Mouse (Mus musculus) urinary bladder, postnatal 10 days (tissue): ENCODE results near the gene Micu2.
"Not testable (repeated sequence)": the region's sequence is repeated elsewhere in the genome, so short reads cannot be mapped to it uniquely, and the experiment has no call there.

Experiments
- DNase-seq: peaks from one replicate; pipeline ENCODE4 v3.0.0; 2022; ENCODE audit warnings: low spot score

Gene Micu2

GRCm38 (mm10) chr14:57961861-57962260, 37.2 kb downstream of the Micu2 start:
- no peak for DNase-seq

- no peak for DNase-seq
Measured at GRCm38 (mm10) chr14:57951089-57951488, 48.0 kb downstream of the Micu2 start.

DNA sequence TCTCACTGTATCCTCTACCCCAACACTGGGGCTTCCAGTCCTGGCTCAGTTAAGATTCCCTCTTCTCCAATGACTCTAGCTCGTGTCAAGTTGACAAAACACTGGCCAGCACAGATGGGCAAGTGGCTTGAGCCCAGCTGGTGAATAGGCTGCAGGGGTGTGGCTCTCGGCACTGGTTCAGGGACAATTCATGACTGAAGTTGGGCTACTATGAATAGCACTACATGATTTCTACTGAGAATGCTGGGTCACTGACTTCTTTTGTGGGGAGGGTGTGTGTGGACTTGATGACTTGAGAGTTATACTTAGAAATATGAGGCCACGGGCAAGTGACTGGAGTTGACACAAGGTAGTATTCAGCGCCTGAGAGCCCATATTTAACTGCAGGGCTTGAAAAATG, 53.2 kb downstream of the Micu2 start:
- no peak for DNase-seq

DNA sequence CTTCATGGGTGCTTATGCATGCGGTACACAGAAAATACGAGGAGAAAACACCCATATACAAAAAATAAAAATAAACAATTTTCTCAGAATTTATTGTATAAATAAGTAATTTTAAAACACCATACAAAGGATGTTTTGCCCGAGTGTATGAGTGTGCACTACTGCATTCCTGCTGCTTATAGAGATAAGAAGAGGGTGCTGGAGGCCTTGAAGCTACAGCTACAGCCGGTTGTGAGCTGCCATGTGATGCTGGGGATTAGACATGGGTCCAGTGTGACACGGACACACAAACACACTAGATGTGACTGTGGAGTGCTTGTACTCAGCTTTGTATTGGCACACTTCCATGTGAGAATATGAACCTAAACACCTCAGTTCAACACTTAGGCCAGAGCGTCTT, 61.8 kb downstream of the Micu2 start:
- DNase-seq = no peak

GRCm38 (mm10) chr14:57934666-57935065, 64.4 kb downstream of the Micu2 start:
- DNase-seq = no peak

DNA sequence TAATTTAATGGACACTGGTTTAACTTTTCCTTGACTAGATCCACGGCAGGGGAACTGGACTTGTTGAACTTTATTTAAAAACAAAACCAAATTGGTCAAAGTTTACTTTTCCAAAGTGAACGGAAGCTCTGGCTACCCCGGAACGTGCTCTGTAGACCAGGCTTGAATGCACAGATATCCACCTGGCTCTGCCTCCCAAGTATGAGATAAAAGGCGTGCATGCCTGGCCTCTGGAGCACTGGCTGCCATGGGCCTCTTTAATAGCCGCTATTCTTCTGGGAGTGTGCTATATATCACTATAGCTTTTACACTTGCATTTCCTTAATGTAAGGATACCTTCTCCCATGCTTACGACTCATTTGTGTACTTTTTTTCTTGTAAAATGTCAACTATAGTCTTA, 65.5 kb downstream of the Micu2 start:
- no peak for DNase-seq

- DNase-seq = no peak
Measured at GRCm38 (mm10) chr14:57932881-57933443, 66.1 kb downstream of the Micu2 start.

- DNase-seq = no peak
Measured at GRCm38 (mm10) chr14:57921428-57922131, 77.5 kb downstream of the Micu2 start.

DNA sequence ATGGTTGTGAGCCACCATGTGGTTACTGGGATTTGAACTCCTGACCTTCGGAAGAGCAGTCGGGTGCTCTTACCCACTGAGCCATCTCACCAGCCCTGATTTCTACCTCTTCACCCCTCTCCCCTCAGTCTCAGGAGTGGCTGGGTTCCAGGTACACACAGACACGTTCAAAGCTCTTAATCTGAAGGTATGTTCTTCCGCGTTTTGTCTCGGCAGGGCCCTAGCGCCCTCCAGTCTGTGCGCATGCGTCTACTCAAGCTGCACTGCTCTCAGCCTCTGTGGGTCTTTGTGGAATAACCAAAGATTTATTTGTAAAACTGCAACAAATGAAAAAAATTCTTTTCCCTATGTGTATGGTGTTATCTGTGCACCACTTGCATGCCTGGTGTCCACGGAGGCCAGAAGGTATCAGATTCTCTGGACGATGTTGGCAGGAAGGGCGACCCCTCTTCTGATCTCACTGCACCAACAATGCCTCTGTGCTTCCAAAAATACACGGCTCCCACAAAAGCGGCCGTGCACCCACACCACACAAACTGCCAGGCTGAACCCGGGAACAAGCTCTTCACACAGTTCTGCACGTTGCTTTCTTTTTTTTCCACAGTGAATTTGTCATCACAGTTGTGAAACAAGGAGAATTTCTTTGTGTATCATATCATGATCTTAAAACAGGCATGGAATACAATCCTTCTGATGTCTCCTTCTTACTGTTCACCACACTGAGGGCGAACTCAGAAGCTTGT, 78.3 kb downstream of the Micu2 start:
- no peak for DNase-seq

GRCm38 (mm10) chr14:57919148-57919875, 79.8 kb downstream of the Micu2 start:
- DNase-seq = no peak

DNA sequence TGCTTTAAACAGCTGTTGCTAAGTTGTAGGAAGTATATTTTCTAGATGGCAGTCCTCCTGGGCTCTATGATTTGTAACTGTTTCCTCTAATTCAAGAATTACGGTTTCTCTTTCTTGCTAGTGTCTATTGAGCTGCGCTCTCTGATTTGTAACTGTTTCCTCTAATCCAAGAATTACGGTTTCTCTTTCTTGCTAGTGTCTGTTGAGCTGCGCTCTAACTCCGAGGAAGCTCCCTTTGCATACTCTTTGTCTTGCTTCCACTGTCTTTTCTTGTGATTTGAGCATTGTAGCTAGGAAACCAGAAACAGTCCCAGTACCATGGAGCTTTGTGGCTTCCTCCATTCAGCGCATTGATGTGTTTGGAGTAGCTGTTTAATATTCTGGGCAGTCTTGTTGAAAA, 83.7 kb downstream of the Micu2 start:
- no peak for DNase-seq

DNA sequence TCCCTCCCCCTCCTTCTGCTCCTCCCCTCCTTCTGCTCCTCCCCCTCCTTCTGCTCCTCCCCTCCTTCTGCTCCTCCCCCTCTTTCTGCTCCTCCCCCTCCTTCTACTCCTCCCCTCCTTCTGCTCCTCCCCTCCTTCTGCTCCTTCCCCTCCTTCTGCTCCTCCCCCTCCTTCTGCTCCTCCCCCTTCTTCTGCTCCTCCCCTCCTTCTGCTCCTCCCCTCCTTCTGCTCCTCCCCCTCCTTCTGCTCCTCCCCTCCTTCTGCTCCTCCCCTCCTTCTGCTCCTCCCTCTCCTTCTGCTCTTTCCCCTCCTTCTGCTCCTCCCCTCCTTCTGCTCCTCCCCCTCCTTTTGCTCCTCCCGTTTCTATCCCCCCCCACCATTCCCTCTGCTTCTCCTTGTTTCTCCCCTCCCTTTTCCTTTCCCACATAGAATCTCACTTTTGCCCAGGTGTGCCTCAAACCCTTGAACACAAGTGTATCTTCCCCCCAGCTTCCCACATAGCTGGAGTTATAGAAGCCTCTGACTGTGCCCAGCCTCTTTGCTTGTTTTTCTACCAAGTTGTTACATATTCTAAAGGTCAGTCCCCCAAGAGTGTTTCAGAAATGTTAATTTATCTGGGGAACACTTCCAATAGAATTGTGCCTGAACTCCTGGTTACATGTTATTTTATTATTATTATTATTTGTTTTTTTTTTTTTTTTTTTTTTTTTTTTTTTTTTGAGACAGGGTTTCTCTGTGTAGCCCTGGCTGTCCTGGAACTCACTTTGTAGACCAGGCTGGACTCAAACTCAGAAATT, 86.7 kb downstream of the Micu2 start:
- DNase-seq = not testable (repeated sequence)

DNA sequence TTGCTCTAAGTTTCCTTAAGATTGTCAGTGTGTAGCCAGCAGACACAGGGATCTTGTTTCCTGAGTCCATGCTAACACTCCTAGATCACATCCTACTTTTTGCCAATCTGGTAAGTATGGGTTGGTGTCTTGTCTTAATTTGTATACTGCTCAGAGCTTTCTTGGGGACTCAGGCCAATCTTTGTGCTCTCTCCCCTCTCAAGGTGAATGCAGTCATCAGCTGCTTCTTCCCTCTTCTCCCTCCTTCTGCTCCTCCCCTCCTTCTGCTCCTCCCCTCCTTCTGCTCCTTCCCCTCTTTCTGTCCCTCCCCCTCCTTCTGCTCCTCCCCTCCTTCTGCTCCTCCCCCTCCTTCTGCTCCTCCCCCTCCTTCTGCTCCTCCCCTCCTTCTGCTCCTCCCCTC, 87.3 kb downstream of the Micu2 start:
- not testable (repeated sequence) for DNase-seq

- DNase-seq = no peak
Measured at GRCm38 (mm10) chr14:57911316-57911715, 87.7 kb downstream of the Micu2 start.

- peak; percentile 57 for DNase-seq
Measured at GRCm38 (mm10) chr14:57910501-57911068, 88.5 kb downstream of the Micu2 start.

- no peak for DNase-seq
Measured at GRCm38 (mm10) chr14:57909297-57909696, 89.8 kb downstream of the Micu2 start.

DNA sequence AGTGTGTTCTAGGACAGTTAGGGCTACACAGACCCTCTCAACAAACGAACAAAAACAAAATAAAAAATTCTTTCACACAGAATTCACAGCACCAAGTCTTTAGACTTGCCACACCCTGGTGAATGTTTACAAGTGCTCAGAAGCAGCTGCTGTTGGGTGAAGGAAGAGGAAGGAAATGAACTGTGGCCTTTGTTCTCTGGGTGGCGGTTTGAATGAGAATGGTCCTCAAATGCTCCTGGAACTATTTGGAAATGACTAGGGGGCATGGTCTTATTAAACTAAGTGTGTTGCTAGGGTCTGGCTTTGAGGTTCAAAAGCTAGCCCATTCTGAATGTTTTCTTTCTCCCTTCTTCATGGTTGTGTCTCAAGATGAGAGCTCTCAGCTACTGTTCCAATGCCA, 90.6 kb downstream of the Micu2 start:
- no peak for DNase-seq

GRCm38 (mm10) chr14:57901998-57902397, 97.1 kb downstream of the Micu2 start:
- DNase-seq = no peak

DNA sequence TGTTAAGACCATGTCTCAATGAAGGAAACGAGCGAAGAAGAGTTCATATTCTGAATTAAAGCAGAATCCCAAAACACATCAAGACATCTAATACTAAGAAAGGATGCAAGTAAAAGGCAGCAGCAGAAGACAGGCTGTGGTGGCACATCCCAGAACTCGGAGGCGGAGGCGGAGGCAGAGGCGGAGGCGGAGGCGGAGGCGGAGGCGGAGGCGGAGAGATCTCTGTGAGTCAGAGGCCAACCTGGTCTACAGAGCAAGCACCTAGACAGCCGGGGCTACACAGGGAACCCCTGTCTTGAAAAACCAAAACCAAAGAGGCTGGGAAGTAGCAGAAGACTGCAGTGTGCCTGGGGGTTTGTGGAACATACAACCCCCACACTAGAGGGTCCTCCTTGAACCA, 102.2 kb downstream of the Micu2 start:
- DNase-seq = no peak

- not testable (repeated sequence) for DNase-seq
Measured at GRCm38 (mm10) chr14:57896088-57896871, 102.8 kb downstream of the Micu2 start.

DNA sequence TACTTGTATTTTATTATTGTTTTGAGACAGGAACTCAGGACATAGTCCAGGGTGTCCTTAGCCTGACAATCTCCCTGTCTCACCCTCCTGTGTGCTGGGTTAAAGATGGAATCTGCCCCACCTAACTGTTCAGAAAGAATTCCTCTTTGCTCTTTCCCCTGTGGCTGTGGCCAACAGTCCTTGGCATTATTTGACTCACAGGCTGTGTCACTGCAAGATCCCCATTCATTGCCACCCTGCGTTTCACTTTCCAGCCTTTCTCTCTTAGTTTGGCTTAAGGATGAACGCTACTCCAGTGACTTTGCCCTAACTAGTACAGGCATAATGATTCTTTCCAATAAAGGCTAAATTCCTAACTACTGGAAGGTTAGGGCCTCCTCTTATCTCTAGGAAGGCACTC, 104.7 kb downstream of the Micu2 start:
- no peak for DNase-seq
